Mouse (Mus musculus) midbrain, embryonic 12.5 days (tissue): Measurements from ENCODE around the gene Ccnjl. TPM values are rescaled to one million over a fixed set of nuclear protein-coding genes. Genes with fewer than 3 reads are reported as not detected.

Experiments
- ATAC-seq: fragments of 200-750 bp; cut with Nextera tagmentation; 2 replicates; pipeline ENCODE4 v1.8.0; 2017; ENCODE audit warnings: low read depth, moderate TSS enrichment, moderate library complexity; ENCODE audit not compliant: low FRiP score
- H3K27ac ChIP-seq: fragments of 300-500 bp; sonication (generic); replicated peaks from 2 replicates; pipeline ENCODE4 v1.5.1; 2016; ENCODE audit warnings: mild to moderate bottlenecking
- H3K27me3 ChIP-seq: fragments of 300-500 bp; sonication (generic); 2 replicates; pipeline ENCODE4 v1.6.1; 2016; ENCODE audit warnings: mild to moderate bottlenecking
- H3K36me3 ChIP-seq: fragments of 300-500 bp; sonication (generic); 2 replicates; pipeline ENCODE4 v1.6.1; 2016
- H3K4me1 ChIP-seq: fragments of 300-500 bp; sonication (generic); 2 replicates; pipeline ENCODE4 v1.6.1; 2016
- H3K4me2 ChIP-seq: fragments of 300-500 bp; sonication (generic); replicated peaks from 2 replicates; pipeline ENCODE4 v1.6.1; 2016; ENCODE audit warnings: mild to moderate bottlenecking, moderate library complexity
- H3K4me3 ChIP-seq: fragments of 300-500 bp; sonication (generic); 2 replicates; pipeline ENCODE4 v1.5.1; 2016; ENCODE audit warnings: mild to moderate bottlenecking
- H3K9ac ChIP-seq: fragments of 300-500 bp; sonication (generic); replicated peaks from 2 replicates; pipeline ENCODE4 v1.6.1; 2016; ENCODE audit warnings: mild to moderate bottlenecking, moderate library complexity
- H3K9me3 ChIP-seq: fragments of 300-500 bp; sonication (generic); 2 replicates; pipeline ENCODE4 v1.6.1; 2016; ENCODE audit warnings: mild to moderate bottlenecking
- WGBS: fragments of 180-500 bp; shearing (Covaris S2); methylation state at CpG from one replicate; pipeline ENCODE4 v1.1.7; 2016; 5-methylcytosine and 5-hydroxymethylcytosine counted together
- polyA plus RNA-seq: library from polyadenylated mRNA; unstranded; fragments of >200 nt; fragmentation: Nextera tagmentation; extraction: Ambion mirVana; gene quantifications from 2 replicates; pipeline ENCODE4 v1.2.1, GENCODE M21; 2016

Gene Ccnjl
- polyA plus RNA-seq, 1 experiment from 2014 or later, result 32.4 TPM

GRCm38 (mm10) chr11:43633165-43633564 lies 104.6 kb downstream of the Ccnjl start:
- Histone ChIP-seq H3K4me2 (no peak overlapping the region), H3K36me3 (no peaks in the 10 kb centered on the region), H3K9me3 (no peaks in the 10 kb centered on the region), H3K27ac (no peak overlapping the region), H3K4me1 (peaks cover 5% of the 10 kb centered on the region), H3K9ac (peak overlapping the region; percentile 24), H3K4me3 (no peak overlapping the region), H3K27me3 (no peaks in the 10 kb centered on the region)
- no peak for ATAC-seq
- 80% methylated on average over 6 of the region's 6 CpGs for WGBS

DNA sequence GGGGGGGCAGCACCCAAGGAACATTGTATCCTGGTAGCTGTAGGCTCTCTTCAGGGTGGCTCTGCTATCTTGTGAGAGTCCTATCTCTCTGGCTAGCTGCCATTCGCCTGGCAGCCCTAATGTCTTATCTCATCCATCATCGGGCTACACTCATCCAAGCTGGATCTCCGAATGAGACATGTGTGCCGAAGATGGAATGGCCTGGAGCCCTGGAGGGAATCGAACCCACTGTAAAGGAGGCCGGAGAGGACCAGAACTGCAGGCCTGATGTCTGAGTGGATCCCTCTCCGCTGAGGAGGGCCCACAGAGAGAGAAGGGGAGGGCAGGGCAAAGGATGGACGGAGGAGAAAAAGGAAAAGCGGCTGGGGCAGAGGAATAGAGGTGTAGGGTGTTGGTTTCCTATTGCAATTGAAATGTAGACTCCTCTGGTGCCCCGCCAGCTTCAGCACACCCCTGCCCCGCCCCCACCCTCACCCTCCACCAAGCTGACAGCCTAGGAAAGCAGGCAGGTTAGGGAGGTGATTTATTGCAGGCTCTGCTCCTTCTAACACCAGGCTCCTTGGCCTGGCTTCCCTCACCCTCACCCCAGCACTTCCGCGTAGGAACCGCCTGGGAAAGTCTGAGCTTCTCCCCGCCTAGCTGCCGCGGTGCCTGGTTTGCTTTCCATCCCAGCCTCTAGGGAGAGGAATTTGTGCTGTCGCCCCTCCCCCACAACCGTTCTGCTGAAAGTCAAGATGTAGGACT lies 105.2 kb downstream of the Ccnjl start:
- Histone ChIP-seq H3K4me1 (peaks cover 5% of the 10 kb centered on the region), H3K27me3 (no peaks in the 10 kb centered on the region), H3K27ac (no peak overlapping the region), H3K9ac (peak overlapping the region; percentile 24), H3K4me3 (no peak overlapping the region), H3K4me2 (peak overlapping the region; percentile 25), H3K36me3 (no peaks in the 10 kb centered on the region), H3K9me3 (no peaks in the 10 kb centered on the region)
- peak; percentile 60 for ATAC-seq
- WGBS, result 31% methylated on average over 19 of the region's 19 CpGs

Other genes starting within 250 kb of the Ccnjl start
- 73.3 and 76.1 TPM in 2 replicates for gene Pttg1, start 102.5 kb upstream of the Ccnjl start, polyA plus RNA-seq
- 66.7 and 73.5 TPM in 2 replicates for gene Slu7, start 95.0 kb upstream of the Ccnjl start, polyA plus RNA-seq
- gene C1qtnf2, start 54.5 kb upstream of the Ccnjl start, polyA plus RNA-seq, result 3.7 and 4.5 TPM in 2 replicates
- gene 4933415A04Rik, start 58.3 kb downstream of the Ccnjl start, polyA plus RNA-seq, result 8.4 and 9.3 TPM in 2 replicates
- not detected in 2 replicates for gene Fabp6, start 72.8 kb downstream of the Ccnjl start, polyA plus RNA-seq
- gene Pwwp2a, start 153.2 kb downstream of the Ccnjl start, polyA plus RNA-seq, result 50.9 and 60.7 TPM in 2 replicates
- 79.2 and 82.1 TPM in 2 replicates for gene Ttc1, start 219.2 kb downstream of the Ccnjl start, polyA plus RNA-seq